Mouse (Mus musculus): ENCODE data around the gene Smim20.

DNA sequence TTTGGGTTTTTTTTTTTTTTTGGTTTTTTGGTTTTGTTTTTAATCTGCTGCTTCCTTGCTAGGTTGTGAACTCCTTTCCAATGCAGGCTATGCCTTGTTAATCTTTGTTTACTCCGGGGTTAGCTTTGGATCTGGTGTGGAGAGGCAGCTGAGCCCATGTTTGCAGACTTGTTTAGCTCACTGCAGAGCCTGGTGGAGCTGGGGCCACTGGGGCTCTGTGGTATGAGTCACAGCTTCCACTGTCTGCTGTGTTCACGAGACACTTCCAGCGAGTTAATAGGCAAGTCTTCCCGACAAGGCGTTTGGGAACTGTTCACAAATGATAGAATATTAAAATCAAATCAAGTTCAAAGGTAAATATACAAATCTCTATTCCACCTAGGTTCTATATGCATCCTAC lies 30.7 kb upstream of the Smim20 start:
- TF ChIP-seq CTCF (IDR thresholded peaks at IDR 0.05; ENCODE audit: control insufficient read depth, insufficient read depth, insufficient read length) (no peak), USF1 (IDR thresholded peaks at IDR 0.05; ENCODE audit: low read depth) (no peak), MAX (IDR thresholded peaks at IDR 0.05) (no peak)
